Mouse (Mus musculus): ENCODE data around the gene Ppp1r7.
"Not testable (repeated sequence)": the region's sequence is repeated elsewhere in the genome, so short reads cannot be mapped to it uniquely, and the experiment has no call there.

Gene Ppp1r7

GRCm38 (mm10) chr1:93342648-93343503 is at the start of gene Ppp1r7, which contains the start of gene Pask:
Ppp1r7 (plus strand) TSS chr1:93342854.
Pask (minus strand) TSS chr1:93343482.
- peak; percentile 96 for DNase-seq

- DNase-seq, result not testable (repeated sequence)
These were observed 48.2 kb upstream of the Ppp1r7 start for GRCm38 (mm10) chr1:93294491-93294890.

DNA sequence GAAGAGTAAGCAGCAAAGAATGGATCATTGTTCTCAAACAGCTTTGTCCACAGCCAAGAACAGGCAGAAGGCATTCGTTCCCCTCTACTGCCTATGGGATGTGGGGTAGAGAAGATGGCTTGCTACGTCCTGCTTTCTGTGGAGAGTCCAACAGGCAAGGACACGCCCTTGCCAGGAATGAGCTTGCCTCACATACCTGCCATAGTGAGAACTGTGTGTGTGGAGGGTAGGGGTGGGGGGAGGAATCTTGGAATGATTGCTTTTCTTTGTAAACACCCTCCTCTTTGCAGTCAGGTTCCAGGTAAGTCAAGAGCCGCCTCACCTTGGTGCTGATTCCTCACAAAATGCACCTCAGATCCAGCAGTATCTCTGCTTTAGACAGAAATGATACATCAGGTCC is 42.9 kb upstream of the Ppp1r7 start:
- DNase-seq, result no peak

- no peak for DNase-seq
These were observed 42.1 kb upstream of the Ppp1r7 start for GRCm38 (mm10) chr1:93300578-93300977.

GRCm38 (mm10) chr1:93305581-93306337 is 36.9 kb upstream of the Ppp1r7 start, which contains the start of gene Mterf4:
Mterf4 (minus strand) TSS chr1:93305915.
- peak; percentile 86 for DNase-seq

- no peak for DNase-seq
These were observed 18.7 kb upstream of the Ppp1r7 start for GRCm38 (mm10) chr1:93323973-93324372.

GRCm38 (mm10) chr1:93326446-93326845 is 16.2 kb upstream of the Ppp1r7 start:
- DNase-seq, result no peak

GRCm38 (mm10) chr1:93334621-93335020 is 8.0 kb upstream of the Ppp1r7 start:
- no peak for DNase-seq

GRCm38 (mm10) chr1:93343504-93344047 is 922 bp downstream of the Ppp1r7 start:
- peak; percentile 96 for DNase-seq

GRCm38 (mm10) chr1:93347176-93347575 is 4.5 kb downstream of the Ppp1r7 start:
- DNase-seq, result no peak

DNA sequence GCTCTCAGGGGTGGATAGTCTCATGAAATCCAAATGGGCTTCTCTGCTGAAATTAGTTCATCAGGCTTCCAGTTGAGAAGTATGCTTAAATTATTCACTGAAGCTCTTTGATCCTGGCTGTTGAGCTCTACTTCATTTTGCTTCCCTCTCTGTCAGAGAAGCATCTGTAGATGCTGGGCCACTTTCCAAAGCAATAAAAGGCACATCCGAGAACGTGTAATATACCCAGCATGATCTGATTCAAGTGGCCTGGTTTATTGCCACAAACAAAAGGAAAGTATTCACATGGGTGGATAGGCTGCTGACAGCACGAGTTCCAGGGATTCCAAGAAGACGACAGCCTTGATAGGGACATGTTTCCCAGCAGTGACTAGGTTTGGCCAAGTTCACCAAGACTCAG is 7.0 kb downstream of the Ppp1r7 start:
- DNase-seq, result no peak

DNA sequence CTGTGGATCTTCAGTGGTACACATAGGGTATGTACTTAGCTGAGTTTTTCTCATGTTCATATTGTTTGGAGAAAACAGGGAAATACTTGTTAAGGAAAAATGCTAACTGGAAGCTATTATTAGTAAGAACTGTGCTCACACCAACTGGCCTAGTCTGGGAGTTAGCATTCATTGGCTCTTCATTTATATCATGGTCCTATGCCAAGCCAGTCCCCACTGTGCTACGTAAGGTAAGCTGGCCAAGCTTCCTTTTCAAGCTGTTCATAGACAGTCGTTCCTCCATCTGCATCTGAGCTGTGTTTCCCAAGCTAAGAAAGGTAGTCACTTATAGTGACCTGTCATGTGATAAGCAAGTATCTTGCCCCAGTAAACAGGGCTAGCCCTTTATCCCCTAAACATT is 10.1 kb downstream of the Ppp1r7 start:
- DNase-seq, result no peak

GRCm38 (mm10) chr1:93362661-93363060 is 20.0 kb downstream of the Ppp1r7 start:
- DNase-seq, result no peak

- DNase-seq, result no peak
These were observed 23.0 kb downstream of the Ppp1r7 start for GRCm38 (mm10) chr1:93365641-93366040.

DNA sequence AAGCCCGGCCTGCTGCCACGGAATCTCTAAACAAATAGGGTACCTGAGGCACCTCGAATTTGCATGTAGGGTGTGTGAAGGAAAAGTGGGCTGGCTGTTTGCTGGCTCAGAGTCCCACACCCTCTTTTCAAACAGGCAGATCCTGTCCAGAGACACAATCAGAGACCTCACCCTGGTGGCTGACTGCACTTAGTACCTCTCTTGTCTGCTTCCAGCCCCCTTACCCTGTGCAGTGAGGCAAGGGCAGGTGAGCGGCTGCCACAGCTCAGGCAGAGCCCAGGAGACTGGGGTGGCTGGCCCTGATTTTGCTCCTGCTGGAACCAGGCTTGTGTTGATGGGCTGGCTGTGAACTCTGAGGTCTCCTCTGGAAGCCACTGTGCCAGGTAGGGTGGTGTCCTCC is 31.0 kb downstream of the Ppp1r7 start, which contains the start of gene Ano7:
Gene Ano7 (plus strand): TSS at position 266 of the 400 bp plus-strand sequence.
- no peak for DNase-seq

GRCm38 (mm10) chr1:93377307-93377706 is 34.7 kb downstream of the Ppp1r7 start:
- DNase-seq, result no peak

GRCm38 (mm10) chr1:93379117-93379516 is 36.5 kb downstream of the Ppp1r7 start:
- DNase-seq, result no peak

- no peak for DNase-seq
These were observed 44.5 kb downstream of the Ppp1r7 start for GRCm38 (mm10) chr1:93387198-93387597.

GRCm38 (mm10) chr1:93388906-93389305 is 46.3 kb downstream of the Ppp1r7 start:
- DNase-seq, result no peak

DNA sequence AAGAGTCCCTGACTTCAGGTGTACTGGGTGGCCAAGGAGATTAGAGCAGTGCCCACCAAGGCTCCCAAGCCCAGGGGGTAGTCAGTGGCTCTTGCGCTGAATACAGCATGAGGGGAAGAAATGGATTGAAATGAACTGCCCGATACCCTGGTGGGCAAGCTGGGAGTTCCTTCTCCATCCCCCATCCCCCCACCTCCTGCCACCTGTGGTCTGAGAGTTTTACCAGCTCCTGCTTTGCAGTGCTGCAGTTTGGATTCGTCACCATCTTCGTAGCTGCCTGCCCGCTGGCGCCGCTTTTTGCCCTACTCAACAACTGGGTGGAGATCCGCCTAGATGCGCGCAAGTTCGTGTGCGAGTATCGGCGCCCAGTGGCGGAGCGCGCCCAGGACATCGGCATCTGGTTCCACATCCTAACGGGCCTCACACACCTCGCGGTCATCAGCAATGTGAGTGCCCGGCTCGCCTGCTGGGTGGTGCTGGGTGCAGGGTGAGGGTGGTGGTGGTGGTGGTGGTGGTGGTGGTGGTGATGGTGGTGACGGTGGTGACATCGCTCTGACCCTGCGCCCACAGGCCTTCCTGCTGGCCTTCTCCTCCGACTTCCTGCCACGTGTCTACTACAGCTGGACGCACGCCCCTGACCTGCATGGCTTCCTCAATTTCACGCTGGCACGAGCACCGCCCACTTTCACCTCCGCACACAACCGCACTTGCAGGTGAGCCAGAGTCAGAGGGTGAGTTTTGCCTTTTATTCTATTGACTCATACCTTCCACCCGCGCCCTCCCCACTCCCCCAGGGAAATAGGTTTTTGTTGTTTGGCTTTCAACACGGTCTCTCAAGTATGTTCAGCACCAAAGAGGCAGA is 58.8 kb downstream of the Ppp1r7 start:
- no peak for DNase-seq

DNA sequence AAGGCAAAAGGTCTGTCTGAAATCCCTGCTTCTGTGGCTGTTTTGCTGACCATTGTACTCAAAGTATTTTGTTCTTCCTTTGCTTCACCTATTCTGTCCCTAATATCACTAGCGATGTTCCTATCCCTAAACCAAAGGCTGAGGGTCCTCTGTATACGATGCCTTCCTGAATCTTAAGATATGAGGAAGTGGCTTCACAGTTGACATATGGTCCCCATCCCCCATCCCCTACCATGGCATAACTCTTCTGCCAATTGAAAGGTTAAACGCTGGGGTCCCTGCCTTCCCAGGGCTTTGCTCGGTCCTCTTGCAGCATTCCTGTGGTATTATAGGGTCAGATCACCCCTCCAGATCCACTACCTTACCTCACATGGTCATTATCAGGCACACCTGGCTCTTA is 60.7 kb downstream of the Ppp1r7 start:
- no peak for DNase-seq

Measured in kidney, postnatal 14 days (tissue).